Mouse (Mus musculus): ENCODE results near the gene Gcnt7.

The Gcnt7 gene

DNA sequence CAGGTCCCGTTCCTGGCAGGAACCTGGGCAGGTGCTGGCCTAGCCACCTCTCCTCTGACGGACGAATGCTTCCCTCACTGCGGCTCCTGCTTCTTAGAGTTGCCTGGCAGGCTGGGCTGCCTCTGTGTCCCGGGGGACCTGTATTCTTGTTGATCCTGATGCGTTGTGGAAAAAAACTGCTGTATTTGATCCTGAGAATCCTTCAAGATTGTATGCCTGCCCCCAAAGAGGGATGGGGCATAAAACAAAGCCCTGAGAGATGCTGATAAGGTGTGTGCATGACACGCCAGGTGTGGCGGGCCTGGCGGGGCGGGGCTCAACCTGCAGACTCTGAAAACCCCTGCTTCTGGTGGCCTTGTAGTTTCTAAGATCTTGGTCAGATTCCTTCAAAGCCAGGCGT, at the start of gene Gcnt7:
Gene Gcnt7, minus strand, starts transcription at position 101 of the 400 bp plus-strand sequence.
- in situ Hi-C loops (cut with MboI; ENCODE audit: low sequenced_read_pairs) = no loop called here

DNA sequence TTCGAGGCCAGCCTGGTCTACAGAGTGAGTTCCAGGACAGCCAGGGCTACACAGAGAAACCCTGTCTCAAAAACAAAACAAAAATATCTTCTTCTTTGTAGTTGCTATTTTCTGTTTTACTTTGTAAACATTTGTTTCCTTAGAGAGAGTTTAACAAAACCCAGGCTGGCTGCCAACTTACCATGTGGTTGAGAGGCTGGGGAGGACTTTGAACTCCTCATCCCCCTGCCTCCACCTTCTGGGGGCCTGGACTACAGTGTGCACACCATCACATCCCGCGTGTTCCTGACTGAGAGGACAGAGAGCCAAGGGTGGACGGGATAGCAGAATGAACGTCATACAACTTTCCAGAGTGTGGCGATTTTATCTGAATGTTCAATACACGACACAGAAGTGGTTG, 47.7 kb upstream of the Gcnt7 start:
- in situ Hi-C loops (cut with MboI; ENCODE audit: low sequenced_read_pairs) = no loop called here

DNA sequence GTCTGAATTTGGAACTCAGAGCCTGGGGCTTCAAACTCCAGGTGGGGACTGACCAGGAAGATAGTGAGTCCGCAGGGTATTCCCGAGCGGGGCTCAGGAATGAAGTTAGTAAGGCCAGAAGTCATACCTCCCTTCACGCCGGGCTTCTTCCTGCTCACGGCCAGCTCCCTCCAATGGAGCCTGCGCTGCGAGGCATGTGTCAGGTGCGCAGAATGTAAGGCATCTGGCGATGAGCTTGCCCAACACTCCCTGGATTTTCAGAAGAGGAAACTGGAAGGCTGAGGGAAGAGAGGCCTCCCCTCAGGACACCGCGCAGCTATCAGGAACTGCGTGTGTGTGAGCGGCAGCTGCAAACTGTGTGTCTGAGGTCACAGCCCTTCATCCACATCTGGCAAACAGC, 43.8 kb upstream of the Gcnt7 start:
- in situ Hi-C loops (cut with MboI; ENCODE audit: low sequenced_read_pairs) = no loop called here

DNA sequence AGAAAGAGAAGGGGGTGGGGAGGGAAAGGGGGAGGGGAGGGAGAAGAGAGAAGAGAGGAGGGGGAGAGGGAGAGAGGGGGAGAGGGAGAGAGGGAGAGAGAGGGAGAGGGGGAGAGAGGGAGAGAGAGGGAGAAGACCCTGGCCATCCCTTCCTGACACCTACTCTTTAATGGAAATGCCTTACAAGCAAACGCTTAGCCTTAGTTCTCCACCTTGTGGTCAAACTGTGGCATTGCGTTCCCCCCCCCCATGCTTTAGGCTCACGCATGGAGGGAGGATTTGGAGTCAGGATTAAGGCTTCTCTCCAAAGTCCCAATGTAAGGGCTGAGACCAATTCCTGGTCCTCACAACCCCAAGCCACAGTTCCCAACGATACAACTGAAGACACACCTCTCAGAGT, 42.9 kb upstream of the Gcnt7 start:
- in situ Hi-C loops (cut with MboI; ENCODE audit: low sequenced_read_pairs) = no loop called here

DNA sequence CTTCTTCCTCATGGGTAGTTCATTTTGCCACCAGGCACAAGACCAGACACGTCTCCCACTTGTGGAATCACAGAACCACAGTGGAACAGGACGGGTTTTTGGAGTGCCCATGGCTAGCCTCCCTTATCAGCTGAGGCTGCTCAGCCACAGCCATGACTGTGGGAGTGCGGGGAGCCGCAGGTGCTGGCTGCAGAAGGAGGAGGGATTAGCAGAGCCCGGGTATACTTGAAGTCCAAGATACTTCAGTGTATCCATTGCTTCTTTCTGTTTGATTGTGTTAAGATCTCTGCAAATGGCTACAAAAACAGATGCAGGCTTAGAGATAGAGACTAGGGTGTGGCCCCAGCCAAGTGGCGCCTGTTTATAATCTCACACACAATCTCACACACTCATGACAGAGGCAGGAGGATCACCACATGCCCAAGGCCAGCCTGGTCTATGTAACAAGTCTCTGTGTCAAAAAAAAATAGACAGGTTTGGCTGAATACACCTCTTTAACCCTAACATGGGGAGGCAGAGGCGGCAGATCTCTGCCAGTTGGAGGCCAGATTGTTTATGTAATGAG, 42.4 kb upstream of the Gcnt7 start:
- in situ Hi-C loops (cut with MboI; ENCODE audit: low sequenced_read_pairs) = no loop called here

DNA sequence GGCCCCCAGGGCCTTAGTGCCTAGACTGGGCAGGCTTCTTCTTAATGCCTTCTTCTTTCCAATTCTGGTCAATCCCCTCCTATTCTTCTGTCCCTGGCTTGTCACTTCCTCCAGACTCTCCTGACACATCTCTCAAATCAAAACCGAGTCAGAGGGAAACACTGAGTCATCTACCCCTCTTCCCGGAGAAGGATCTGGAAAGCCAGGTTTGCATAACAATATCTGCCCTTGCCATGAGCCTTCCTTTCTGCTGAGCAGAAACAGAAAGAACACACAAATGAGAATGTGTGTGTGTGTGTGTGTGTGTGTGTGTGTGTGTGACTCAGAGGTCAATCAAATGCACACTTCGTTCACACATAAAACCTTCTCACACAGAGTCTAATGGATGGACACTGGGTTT, 40.4 kb upstream of the Gcnt7 start:
- in situ Hi-C loops (cut with MboI; ENCODE audit: low sequenced_read_pairs) = no loop called here

DNA sequence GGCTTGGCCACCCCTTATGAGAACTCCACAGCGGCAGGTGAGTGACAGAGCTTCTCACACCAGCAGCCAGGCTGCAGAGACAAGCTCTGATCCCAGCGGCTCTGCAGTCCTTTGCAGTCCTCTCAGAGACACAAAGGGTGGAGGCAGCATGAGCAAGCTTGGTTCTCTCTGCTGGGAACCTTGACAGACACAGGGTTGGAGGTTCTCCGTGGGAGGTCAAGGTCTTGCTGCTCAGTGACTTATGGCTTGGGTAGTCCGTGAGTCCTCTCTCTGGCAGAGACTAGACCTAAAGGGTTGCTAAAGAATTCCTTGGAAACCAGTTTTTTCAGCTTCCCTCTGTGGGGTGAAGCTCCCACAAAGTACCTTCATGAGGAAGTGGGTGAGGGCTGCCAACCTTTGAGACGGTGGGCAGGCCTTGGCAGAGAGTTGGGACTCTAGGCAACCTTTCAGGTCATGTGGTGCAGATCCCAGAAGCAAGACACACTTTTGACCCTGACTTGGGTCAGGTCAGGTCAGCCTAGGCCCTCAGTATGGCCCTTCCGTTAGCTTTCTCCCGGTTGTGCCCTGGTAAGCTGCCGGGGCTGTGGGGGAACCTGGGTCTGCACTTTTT, 38.4 kb upstream of the Gcnt7 start:
- in situ Hi-C loops (cut with MboI; ENCODE audit: low sequenced_read_pairs) = no loop called here

DNA sequence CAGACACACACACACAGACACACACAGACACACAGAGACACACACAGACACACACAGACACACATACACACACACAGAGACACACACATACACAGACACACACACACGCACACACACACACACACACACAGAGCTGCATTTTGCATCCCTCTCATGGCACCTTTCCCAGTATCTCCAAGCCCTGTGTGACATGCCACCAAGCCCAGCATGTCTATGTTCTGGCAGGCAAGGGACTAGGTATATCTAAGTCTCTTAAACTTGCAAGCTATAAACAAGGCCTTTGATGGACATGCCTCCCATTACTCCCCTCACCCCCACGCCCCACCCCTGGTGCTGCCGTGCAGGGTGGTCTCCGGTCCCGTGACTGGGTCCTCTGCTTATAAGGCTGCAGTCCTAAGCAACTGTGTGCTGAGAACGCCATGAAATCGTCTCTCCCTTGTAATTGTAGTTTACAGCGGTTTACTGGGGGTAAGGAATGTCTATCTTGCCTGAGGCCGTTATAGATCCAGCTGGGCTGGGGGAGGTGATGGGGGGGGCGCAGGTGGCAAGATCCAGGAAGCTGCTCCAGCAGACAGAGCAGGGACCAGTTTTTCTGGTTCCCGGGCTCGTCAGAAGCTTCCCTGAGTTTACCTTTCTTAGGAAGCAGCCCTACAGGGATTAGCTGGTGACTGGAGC, 26.4 kb upstream of the Gcnt7 start:
- in situ Hi-C loops (cut with MboI; ENCODE audit: low sequenced_read_pairs) = no loop called here

DNA sequence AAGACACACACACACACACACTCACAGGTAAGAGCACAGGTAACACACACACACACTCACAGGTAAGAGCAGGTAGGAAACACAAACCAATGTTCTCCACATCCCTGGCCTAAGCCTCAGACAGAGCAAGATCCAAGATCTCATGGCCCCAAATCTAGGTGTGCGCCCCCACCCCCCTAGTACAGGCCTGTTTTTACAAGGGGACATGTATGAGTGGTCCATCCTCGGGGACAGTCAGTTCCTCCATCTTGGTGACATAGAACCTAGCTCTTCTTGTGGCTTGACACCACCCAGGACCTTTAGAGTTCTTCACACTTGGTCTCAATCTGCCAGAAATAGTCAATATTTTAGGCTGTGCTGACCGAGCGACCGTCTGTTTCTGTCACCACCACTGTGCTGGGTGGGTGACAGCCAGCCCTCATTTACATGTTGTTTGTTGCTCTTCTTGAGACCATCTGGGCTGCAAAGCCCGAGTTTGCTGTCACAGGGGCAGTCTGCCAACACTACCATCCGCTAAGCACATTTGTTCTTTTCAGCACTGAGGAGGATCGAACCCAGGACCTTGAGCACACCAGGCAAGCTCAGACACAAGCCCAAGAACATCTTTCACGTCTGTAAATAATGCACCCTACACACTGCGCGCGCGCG, 25.5 kb upstream of the Gcnt7 start:
- in situ Hi-C loops (cut with MboI; ENCODE audit: low sequenced_read_pairs) = no loop called here

DNA sequence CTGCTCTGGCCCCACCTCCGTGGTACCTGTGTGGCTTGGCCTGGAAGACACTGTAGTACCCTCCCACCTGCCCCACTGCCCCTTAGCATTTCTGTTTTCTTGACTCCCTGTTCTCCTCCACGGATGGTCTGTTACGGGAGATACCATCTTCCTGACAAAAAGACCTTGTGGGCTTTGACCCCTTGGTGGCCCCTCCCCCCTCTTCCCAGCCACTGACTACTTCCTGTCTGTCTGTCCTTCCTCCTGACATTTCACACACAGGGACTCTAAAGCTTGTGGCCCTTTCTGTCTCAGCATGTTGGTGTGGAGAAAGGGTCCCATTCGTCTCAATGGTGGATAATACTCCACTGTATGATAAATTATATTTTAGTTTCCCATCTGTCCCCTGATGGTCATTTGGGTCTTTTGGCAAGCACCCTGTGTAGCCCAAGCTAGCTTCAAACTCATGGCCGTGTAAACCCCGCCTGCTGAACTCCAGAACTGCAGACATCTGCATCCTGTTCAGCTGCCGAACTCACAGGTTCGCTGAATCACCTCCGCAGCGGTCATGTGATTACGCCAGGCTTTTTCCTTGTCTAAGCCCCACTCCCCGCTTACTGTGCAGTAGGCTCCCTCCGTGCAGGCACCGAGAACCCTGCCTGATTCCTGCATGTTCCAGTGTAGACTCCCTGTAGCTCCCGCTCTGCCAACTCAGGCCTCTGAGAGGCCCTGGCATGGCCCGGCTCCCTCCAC, 23.4 kb upstream of the Gcnt7 start:
- in situ Hi-C loops (cut with MboI; ENCODE audit: low sequenced_read_pairs) = no loop called here

DNA sequence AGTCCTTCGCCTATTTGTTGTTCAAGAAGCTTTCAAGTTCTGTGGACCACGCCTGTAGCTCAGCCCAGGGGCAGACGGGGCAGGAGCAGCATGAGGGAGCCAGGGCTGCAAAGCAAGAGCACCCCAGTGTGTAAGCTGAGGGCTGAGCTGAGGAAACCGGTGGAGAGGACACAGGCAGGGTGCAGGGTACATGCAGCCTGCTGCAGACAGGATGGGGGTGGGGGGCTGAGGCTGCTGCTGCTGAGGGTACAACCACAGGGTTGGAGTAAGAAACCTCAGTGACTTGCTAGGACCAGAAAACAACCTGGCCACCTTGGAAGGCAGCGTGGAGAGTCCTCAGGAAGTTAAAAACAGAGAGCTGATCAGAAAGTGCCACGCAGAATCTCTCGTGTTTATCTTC, 21.9 kb upstream of the Gcnt7 start:
- in situ Hi-C loops (cut with MboI; ENCODE audit: low sequenced_read_pairs) = no loop called here

DNA sequence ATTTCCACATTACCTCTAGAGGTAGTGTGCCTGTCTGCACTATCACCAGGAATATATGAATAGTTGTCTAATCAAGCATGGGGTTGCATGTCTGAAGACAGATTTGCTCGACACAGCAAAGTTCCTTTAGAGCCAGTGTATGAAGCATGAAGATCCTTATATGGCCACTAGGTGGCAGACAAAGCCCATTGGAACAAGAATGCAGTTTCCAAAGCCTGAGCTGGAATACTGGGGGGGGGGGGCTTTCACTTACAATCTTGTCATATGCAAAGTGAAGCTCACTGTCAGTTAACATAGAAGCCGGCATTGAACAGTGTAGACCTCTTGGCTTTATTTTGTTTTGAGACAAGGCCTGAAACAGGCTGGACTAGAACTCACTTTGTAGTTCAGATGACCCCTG, 19.5 kb upstream of the Gcnt7 start:
- in situ Hi-C loops (cut with MboI; ENCODE audit: low sequenced_read_pairs) = loop anchor here (10.0 kb wide), 2 partner anchors 517 to 607 kb away; no protein-coding TSS in a partner anchor

DNA sequence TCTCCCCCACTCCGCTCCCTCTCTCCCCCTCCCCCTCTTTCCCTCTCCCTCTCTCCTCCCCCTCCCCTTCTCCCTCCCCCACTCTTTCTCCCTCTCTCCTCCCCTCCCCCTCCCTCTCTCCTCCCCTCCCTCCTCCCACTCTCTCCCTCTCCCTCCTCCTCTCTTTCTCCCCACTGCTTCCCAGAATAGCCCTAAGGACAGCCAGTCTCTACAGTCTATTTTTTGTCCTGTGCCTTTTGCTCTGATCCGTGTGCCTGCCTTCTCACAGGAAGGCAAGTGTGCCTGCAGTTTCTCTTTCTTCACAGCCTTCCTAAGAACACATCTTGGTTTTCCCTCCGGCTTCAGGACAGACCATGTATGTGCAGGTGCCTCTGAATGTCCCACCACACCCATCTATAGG, 19.0 kb upstream of the Gcnt7 start:
- in situ Hi-C loops (cut with MboI; ENCODE audit: low sequenced_read_pairs) = loop anchor here (10.0 kb wide), 2 partner anchors 517 to 607 kb away; no protein-coding TSS in a partner anchor

DNA sequence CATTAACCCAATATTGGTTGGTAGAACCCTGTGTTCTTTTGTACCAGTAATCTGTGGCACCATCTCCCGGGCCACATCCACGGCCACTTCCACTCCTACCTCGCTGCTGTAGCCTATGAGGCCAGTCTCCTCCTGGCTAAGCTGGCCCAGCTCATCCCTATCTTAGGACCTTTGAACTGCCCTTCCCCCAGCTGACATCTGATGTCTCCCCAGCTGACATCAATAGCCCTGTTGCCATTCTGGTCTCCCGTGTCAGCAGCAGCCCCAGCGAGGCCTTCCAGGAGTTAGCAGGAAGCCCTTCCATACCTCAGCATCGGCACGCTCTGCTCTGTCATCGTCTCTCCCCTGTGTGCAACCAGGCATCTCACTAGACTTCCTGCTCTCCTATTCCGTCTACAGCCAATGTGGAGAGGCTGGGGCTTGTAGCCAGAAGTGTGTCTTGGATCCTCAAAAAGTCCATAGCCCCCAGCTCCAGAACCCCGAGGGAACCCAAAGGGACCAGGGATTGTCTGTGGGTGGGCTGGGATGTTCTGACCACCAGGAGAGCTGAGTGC, 18.4 kb upstream of the Gcnt7 start:
- in situ Hi-C loops (cut with MboI; ENCODE audit: low sequenced_read_pairs) = loop anchor here (10.0 kb wide), 2 partner anchors 518 to 608 kb away; no protein-coding TSS in a partner anchor

DNA sequence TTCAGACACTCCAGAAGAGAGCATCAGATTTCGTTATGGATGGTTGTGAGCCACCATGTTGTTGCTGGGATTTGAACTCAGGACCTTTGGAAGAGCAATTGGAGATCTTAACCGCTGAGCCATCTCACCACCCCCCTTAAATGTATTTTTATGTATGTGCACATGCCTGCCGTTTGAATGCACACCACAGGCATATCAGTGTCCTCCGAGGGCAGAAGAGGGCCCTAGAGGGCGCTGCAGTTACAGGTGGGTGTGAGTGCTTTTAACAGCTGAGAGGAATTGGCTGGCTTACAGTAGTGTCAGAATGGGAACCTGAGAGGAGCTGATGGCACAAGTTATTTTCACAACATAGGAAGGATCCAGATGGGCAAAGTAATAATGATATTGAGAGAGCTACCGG, 16.6 kb upstream of the Gcnt7 start:
- in situ Hi-C loops (cut with MboI; ENCODE audit: low sequenced_read_pairs) = loop anchor here (10.0 kb wide), 2 partner anchors 520 to 610 kb away; no protein-coding TSS in a partner anchor

DNA sequence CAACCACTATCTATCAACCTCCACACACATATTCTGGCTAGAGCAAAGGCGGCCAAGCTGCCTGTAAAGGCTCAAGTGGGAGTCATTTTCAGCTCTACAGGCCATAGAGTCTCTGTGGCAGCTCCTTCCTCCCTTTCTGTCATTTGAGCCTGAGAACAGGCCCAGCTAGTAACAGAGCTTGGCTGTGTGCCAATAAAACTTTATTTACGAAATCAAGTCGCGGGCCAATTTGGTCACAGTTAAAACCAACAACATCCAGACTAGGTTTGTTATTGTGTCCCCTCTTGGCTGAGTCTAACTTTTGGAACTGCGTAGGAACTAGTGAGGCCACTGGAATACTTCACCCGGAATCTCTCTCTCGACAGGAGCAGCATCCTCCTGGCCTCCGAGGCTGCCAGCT, 15.2 kb upstream of the Gcnt7 start:
- in situ Hi-C loops (cut with MboI; ENCODE audit: low sequenced_read_pairs) = loop anchor here (10.0 kb wide), 2 partner anchors 521 to 611 kb away; no protein-coding TSS in a partner anchor

DNA sequence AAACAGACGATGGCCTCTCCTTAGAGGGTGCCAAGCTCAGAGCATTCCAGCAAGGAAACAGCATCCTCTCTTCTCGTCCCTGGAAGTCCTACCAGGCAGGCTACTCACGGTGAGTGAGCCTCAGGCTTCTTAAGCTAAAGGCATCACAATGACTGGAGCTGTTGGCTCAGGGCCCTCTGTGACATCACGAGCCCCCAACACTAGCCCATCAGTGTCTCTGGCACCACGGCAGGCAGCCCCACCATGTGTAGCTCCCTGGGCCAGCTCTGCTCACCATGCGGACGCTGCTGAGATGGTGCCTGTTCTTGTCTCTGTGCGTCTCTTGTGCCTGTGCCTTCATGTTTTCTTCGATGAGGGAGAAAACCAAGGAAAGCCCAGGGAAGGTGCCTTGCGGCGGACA, 13.9 kb upstream of the Gcnt7 start, which contains the start of gene Fam209:
Gene Fam209, plus strand, starts transcription at position 203 of the 400 bp plus-strand sequence.
- in situ Hi-C loops (cut with MboI; ENCODE audit: low sequenced_read_pairs) = loop anchor here (10.0 kb wide), 2 partner anchors 522 to 612 kb away; no protein-coding TSS in a partner anchor

DNA sequence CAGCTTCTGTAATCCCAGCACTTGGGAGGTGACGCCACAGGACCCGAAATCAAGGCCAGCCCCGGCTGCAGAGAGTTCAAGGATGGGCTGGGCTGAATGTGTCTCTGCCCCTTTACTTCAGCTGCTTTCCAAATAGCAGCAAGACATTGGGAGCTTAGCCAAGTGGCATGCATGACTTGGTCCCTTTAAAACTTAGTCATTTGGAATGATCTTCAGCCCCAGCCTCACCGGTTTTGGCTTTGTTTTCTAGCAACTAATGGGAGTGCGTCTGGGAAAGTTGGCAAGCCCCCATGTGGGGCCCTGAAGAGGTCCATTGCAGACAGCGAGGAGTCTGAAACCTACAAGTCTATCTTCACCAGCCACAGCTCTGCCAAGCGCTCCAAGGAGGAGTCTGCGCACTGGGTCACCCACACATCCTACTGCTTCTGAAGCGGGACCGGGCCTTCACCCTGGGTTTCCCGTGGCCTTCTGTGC, 10.0 kb upstream of the Gcnt7 start:
- in situ Hi-C loops (cut with MboI; ENCODE audit: low sequenced_read_pairs) = no loop called here

DNA sequence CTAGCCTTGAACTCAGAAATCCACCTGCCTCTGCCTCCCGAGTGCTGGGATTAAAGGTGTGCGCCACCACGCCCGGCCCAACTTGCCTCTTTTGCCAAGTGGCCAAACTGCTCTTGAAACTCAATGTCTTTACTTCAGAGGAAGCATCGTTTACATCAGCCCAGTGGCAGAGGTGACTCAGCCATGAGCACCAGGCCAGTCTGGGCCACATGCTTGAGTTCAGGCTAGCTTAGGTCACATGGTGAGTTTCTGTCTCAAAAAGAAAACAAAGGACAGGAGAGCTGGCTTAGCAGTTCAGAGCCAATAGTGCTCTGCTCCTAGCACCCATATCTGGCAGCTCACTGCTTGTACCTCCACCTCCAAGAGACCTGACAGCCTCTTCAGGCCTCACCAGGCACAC, 8.8 kb upstream of the Gcnt7 start:
- in situ Hi-C loops (cut with MboI; ENCODE audit: low sequenced_read_pairs) = no loop called here

DNA sequence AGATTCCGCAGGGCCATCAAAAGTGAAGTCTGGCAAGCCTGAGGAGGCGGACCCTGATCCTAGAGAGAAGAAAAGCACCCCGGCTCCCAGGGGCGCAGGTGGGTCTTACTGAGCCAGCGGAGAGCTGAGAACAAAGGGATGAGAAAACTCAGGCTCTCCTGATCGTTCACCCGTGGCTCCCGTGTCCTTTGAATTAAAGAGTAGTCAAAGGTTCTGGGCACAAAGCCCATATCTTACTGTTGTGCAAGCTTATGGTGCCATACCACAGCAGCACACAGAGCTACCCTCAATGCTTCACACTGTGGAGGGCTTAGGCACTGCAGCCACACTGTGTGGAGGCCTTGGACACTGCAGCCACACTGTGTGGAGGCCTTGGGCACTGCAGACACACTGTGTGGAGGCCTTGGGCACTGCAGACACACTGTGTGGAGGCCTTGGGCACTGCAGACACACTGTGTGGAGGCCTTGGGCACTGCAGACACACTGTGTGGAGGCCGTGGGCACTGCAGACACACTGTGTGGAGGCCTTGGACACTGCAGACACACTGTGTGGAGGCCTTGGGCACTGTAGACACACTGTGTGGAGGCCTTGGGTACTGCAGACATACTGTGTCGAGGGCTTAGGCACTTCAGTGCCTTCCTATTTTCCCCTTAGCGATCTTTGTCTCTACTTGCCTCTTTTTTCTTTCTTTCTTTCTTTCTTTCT, 8.2 kb upstream of the Gcnt7 start:
- in situ Hi-C loops (cut with MboI; ENCODE audit: low sequenced_read_pairs) = no loop called here
